27 mouse cellular contexts compared by ENCODE assay signal in genomic region chr1:77385613-77386012, GRCm38 (mm10).
A peak's percentile ranks its signal among the peaks of the same experiment; 100 is the strongest.
DNase-seq lines count a peak whose midpoint lies in the region; ATAC-seq and TF ChIP-seq lines count a peak whose summit lies in the region.
"Had no signal": no experiment of that assay in that cellular context is flagged by ENCODE, and none has a peak within 500 bp of the region (broad histone marks: within the 10 kb centered on the region; RNA-seq: fewer than 3 reads in every experiment).

No protein-coding gene starts in this region.

- no peak for ATAC-seq in forebrain, embryonic 12.5 days (ENCODE audit: low FRiP score)
- ATAC-seq in forebrain, embryonic 11.5 days (replicated peaks; ENCODE audit: low FRiP score) = no peak
- ATAC-seq in forebrain, embryonic 15.5 days (replicated peaks) = no peak; the same call in 1 of the 2 replicates
- ATAC-seq in forebrain, postnatal 0 days = peak; percentile 60; the same call in 1 of the 2 replicates
- ATAC-seq in hindbrain, embryonic 16.5 days = no peak
- ATAC-seq: activated CD4-positive, CD25-positive, alpha-beta regulatory T cell, adult 4 months; CD4-positive, CD25-positive, alpha-beta regulatory T cell, adult 4 months; Patski had no signal

- no peaks in the 10 kb centered on the region for H3K9me3 ChIP-seq in forebrain, embryonic 12.5 days
- H3K9me3 ChIP-seq in forebrain, embryonic 11.5 days (ENCODE audit: control insufficient read depth, low read length) = no peaks in the 10 kb centered on the region
- H3K9me3 ChIP-seq in forebrain, embryonic 15.5 days = no peaks in the 10 kb centered on the region
- H3K9me3 ChIP-seq in forebrain, postnatal 0 days (ENCODE audit: low read length) = no peaks in the 10 kb centered on the region
- no peaks in the 10 kb centered on the region for H3K9me3 ChIP-seq in hindbrain, embryonic 16.5 days (ENCODE audit: control insufficient read depth, low read length)
- H3K9me3 ChIP-seq: embryonic facial prominence, embryonic 13.5 days; embryonic facial prominence, embryonic 15.5 days had no signal

- TF ChIP-seq CTCF in layer of hippocampus, adult 2 months (conservative IDR thresholded peaks at IDR 0.05) = no peak
- TF ChIP-seq CTCF in forebrain, postnatal 0 days (IDR thresholded peaks at IDR 0.05; ENCODE audit: low read depth) = no peak

- H3K27me3 ChIP-seq in forebrain, embryonic 12.5 days = no peaks in the 10 kb centered on the region
- no peaks in the 10 kb centered on the region for H3K27me3 ChIP-seq in forebrain, embryonic 11.5 days (ENCODE audit: control insufficient read depth, insufficient read depth, low read length)
- H3K27me3 ChIP-seq in forebrain, embryonic 15.5 days = no peaks in the 10 kb centered on the region
- H3K27me3 ChIP-seq in forebrain, postnatal 0 days (ENCODE audit: insufficient read depth, low read length) = no peaks in the 10 kb centered on the region
- H3K27me3 ChIP-seq in hindbrain, embryonic 16.5 days (replicated peaks; ENCODE audit: control insufficient read depth, insufficient read depth, low read length) = no peaks in the 10 kb centered on the region
- H3K27me3 ChIP-seq: CH12.LX; embryonic facial prominence, embryonic 13.5 days; embryonic facial prominence, embryonic 15.5 days; Patski had no signal

- DNase-seq in forebrain, embryonic 11.5 days (ENCODE audit: low spot score) = no peak
- DNase-seq in layer of hippocampus, adult 2 months (ENCODE audit: low spot score in 2 of 2) = no peak
- DNase-seq in layer of hippocampus, postnatal 36 days = no peak
- no peak for DNase-seq in forebrain, postnatal 0 days
- no peak for DNase-seq in left cerebral cortex, adult 9 months (ENCODE audit: low spot score in 2 of 2)
- DNase-seq: adrenal gland, adult 8-10 months; adrenal gland, postnatal 14 days; adrenal gland, postnatal 36 days; B cell, adult 2 months; cerebellum, adult 11 months; cerebellum, adult 18-20 months; cerebellum, adult 8-10 months; cerebellum, adult 9-11 months; cerebellum, postnatal 14 days; cerebellum, postnatal 36 days; embryo, embryonic 11 days had no signal

- H3K36me3 ChIP-seq in forebrain, embryonic 12.5 days (replicated peaks) = peaks cover 47% of the 10 kb centered on the region
- no peaks in the 10 kb centered on the region; the same call in 1 of the 2 replicates for H3K36me3 ChIP-seq in forebrain, embryonic 11.5 days (ENCODE audit: control insufficient read depth, insufficient read depth, low read length)
- peaks cover 7% of the 10 kb centered on the region for H3K36me3 ChIP-seq in forebrain, embryonic 15.5 days
- peaks cover 16% of the 10 kb centered on the region for H3K36me3 ChIP-seq in forebrain, postnatal 0 days (ENCODE audit: insufficient read depth)
- H3K36me3 ChIP-seq in hindbrain, embryonic 16.5 days (ENCODE audit: control insufficient read depth, insufficient read depth, low read length) = no peaks in the 10 kb centered on the region
- H3K36me3 ChIP-seq: G1E had no signal

- H3K27ac ChIP-seq in forebrain, embryonic 12.5 days = peak overlapping the region; percentile 36; the same call in 1 of the 2 replicates
- no peak overlapping the region for H3K27ac ChIP-seq in forebrain, embryonic 11.5 days (ENCODE audit: low read depth, low read length)
- H3K27ac ChIP-seq in layer of hippocampus, adult 2 months = peak overlapping the region; percentile 18; the same call in 1 of the 2 replicates
- H3K27ac ChIP-seq in forebrain, embryonic 15.5 days (replicated peaks) = 0 out of 2 replicates have a peak overlapping the region, but pooled peaks have one; percentile 27
- no peak overlapping the region for H3K27ac ChIP-seq in forebrain, postnatal 0 days (ENCODE audit: low read depth, low read length)
- H3K27ac ChIP-seq in hindbrain, embryonic 16.5 days (ENCODE audit: low read depth, low read length) = no peak overlapping the region
- H3K27ac ChIP-seq: embryonic facial prominence, embryonic 13.5 days; embryonic facial prominence, embryonic 15.5 days had no signal

- WGBS in forebrain, embryonic 12.5 days = 55% methylated on average over 8 of the region's 8 CpGs
- 73% methylated on average over 8 of the region's 8 CpGs for WGBS in forebrain, embryonic 11.5 days
- 30% methylated on average over 8 of the region's 8 CpGs for WGBS in forebrain, embryonic 15.5 days
- 39% methylated on average over 8 of the region's 8 CpGs for WGBS in forebrain, postnatal 0 days
- WGBS in hindbrain, embryonic 16.5 days = 47% methylated on average over 8 of the region's 8 CpGs

- H3K4me1 ChIP-seq in forebrain, embryonic 12.5 days = peaks cover 35% of the 10 kb centered on the region
- H3K4me1 ChIP-seq in forebrain, embryonic 11.5 days (replicated peaks; ENCODE audit: control insufficient read depth, insufficient read depth, low read length) = peaks cover 1% of the 10 kb centered on the region; the same call in 1 of the 2 replicates
- peaks cover 46% of the 10 kb centered on the region for H3K4me1 ChIP-seq in forebrain, embryonic 15.5 days
- H3K4me1 ChIP-seq in forebrain, postnatal 0 days (ENCODE audit: insufficient read depth) = peaks cover 11% of the 10 kb centered on the region; the same call in 1 of the 2 replicates
- H3K4me1 ChIP-seq in hindbrain, embryonic 16.5 days (ENCODE audit: control insufficient read depth, insufficient read depth, low read depth, low read length) = no peaks in the 10 kb centered on the region; the same call in 1 of the 2 replicates

- no peak overlapping the region for H3K9ac ChIP-seq in forebrain, embryonic 12.5 days
- no peak overlapping the region for H3K9ac ChIP-seq in forebrain, embryonic 11.5 days (ENCODE audit: low read length)
- H3K9ac ChIP-seq in forebrain, embryonic 15.5 days (replicated peaks) = no peak overlapping the region
- no peak overlapping the region for H3K9ac ChIP-seq in forebrain, postnatal 0 days
- no peak overlapping the region for H3K9ac ChIP-seq in hindbrain, embryonic 16.5 days (ENCODE audit: low read depth, low read length)
- H3K9ac ChIP-seq: embryonic facial prominence, embryonic 13.5 days; embryonic facial prominence, embryonic 15.5 days had no signal

- no peak overlapping the region for H3K4me3 ChIP-seq in forebrain, embryonic 12.5 days (replicated peaks)
- no peak overlapping the region for H3K4me3 ChIP-seq in forebrain, embryonic 11.5 days (ENCODE audit: low read depth, low read length)
- H3K4me3 ChIP-seq in layer of hippocampus, adult 2 months = no peak overlapping the region
- no peak overlapping the region for H3K4me3 ChIP-seq in forebrain, embryonic 15.5 days
- H3K4me3 ChIP-seq in forebrain, postnatal 0 days (ENCODE audit: low read depth, low read length) = no peak overlapping the region
- no peak overlapping the region for H3K4me3 ChIP-seq in hindbrain, embryonic 16.5 days (ENCODE audit: low read length)
- H3K4me3 ChIP-seq: embryonic facial prominence, embryonic 13.5 days; embryonic facial prominence, embryonic 15.5 days; erythroblast, embryonic 14.5 days had no signal

- no peak overlapping the region for H3K4me2 ChIP-seq in forebrain, embryonic 12.5 days
- H3K4me2 ChIP-seq in forebrain, embryonic 11.5 days (ENCODE audit: low read depth, low read length, severe bottlenecking) = no peak overlapping the region
- H3K4me2 ChIP-seq in forebrain, embryonic 15.5 days (replicated peaks) = no peak overlapping the region
- H3K4me2 ChIP-seq in forebrain, postnatal 0 days (ENCODE audit: low read depth) = no peak overlapping the region
- no peak overlapping the region for H3K4me2 ChIP-seq in hindbrain, embryonic 16.5 days (ENCODE audit: low read length)
- H3K4me2 ChIP-seq: embryonic facial prominence, embryonic 13.5 days; embryonic facial prominence, embryonic 15.5 days had no signal

Comparison
In these comparisons a context has a peak if more than half of its experiments do, and no peak if none do; other contexts are left out.
1. H3K27ac ChIP-seq: peak in forebrain, embryonic 12.5 days (single experiment), layer of hippocampus, adult 2 months (single experiment) and forebrain, embryonic 15.5 days (single experiment); none in forebrain, embryonic 11.5 days (single experiment), forebrain, postnatal 0 days (single experiment) and hindbrain, embryonic 16.5 days (single experiment).